Mouse (Mus musculus): ENCODE measurements around the gene Celsr3.

Celsr3 gene

DNA sequence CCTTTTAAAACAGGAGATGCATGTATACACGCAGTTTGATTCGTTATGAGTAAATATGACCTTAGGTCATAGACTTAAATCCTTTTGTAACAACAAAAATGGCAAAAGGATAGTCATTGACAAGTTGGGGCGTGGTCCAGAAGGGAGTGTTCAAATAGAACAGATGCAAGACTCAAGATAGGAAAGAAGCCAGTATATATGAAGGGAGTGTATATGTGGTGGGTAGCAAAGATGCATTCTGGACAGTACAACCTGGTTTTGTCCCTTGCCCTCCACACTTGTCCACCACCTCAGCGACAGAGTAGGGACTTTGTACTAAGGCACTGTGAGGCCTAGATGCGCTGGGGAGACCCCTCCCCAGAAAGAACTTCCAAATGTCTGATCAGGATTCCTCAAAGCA is 18.4 kb upstream of the Celsr3 start:
- no peak for DNase-seq

DNA sequence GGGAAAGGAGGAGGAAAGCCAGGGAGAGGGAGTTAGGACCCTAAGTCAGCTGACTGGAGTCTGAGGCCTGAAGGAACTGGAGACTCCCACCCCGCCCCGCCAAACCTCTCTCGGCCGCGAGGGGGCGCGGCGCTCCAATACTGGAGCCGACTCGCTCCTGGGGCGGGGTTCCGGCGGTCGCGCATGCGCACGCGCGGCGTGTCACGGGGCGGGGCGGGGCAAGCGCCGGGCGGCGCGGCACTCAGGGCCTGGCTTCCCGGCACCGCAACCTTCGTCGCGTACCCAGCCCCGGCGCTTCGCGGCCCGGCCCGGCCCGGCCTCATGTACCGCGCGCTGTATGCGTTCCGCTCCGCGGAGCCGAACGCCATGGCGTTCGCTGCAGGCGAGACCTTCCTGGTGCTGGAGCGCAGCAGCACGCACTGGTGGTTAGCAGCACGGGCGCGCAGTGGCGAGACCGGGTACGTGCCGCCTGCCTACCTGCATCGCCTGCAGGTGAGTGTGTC is 17.9 kb upstream of the Celsr3 start, which contains the start of gene Nckipsd:
TSS of gene Nckipsd (plus strand) at position 206 of the 503 bp plus-strand sequence.
- DNase-seq, result peak; percentile 98

DNA sequence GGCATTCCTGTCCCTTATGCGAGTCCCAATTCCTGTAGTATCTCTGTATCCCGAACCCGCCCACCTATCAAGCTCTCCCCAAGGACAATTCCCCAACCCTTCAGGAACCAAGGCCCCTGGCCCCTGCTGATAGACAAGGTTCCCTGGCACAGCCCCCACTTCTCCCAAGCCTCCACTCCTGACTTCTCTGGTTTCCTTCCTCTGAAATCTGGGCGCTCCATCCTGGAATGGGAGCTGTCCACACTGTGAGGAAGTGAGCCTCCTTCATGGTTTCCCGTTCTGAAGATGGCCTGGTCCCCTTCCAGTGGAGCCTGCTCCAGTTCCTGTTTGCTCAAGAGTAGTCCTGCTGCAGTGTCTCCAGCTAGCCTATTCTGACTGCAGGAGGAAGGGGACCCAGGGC is 16.9 kb upstream of the Celsr3 start:
- peak; percentile 62 for DNase-seq

DNA sequence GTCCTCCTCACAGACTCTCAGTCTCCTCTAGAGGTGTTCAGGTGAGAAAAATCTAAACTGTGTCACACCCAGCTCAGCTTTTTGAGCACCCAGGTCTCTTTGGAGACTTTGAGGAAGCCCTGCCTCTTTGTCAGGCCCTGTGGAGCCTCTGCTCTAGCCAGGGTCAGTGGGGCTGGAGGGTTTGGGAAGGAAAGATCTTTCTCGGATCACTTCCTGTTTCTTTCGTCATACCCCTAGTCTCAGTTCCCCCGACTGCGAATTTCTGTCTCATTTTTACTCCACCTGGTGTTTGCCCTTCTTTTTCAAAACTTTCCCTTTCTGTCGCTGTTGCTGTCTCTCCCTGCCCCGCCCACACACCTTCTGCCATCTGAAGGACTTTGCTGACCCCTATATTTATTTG is 16.4 kb upstream of the Celsr3 start:
- no peak for DNase-seq

DNA sequence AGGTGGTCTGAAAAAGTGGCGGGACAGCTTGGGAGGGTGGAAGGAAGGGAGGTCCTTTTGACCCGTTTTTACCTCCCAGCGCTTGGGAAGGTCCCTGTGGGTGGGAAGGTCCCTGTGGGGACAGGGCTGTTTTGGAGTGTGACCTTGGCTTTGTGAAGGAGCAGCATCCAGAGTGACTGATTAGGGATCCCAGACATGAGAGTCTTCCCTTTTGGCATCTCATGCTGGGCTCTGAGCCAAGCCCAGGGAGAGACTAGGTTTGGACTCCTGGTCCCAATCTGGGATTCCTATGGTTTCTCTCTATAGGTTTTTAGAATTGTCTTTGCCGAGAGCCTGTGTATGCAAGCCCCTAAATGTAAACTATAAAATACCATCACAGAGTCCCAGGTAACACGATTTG is 15.6 kb upstream of the Celsr3 start:
- no peak for DNase-seq

DNA sequence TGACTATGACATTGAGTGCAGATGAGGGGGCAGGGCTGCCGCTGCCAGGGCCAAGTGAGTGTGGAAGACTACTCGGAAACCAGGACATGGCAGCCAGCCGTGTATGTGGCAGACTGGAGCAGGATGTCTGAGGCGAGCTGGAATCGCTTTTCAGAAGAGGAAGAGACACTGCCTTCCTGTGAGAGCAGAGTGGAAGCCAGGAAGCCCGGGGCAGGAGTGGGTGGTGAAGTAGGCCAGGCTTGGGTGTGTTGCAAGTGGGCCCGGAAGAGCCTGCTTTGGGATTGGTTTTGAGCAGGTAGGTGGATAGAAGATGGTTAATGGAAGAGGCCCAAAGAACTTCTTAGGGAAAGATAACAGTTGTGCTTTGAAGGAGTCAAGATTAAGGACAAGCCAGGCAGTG is 10.6 kb upstream of the Celsr3 start:
- DNase-seq, result no peak

DNA sequence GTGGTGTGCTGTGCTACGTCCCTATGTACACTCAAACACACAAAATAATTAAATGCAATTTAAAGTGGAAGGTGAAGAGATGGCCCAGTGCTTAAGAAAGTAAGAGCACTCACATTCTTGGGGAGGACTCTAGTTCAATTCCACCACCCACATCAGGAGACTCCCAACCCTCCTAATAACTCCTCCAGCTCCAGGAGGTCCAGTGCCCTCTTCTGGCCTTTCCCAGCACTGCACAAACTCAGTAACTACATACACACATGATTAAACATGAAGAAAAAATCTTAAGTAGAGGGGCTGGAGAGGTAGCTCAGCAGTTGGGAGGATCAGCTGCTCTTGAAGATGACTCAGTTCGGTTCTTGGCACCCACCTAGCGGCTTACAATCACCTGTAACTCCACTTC is 6.6 kb upstream of the Celsr3 start:
- peak; percentile 80 for DNase-seq

DNA sequence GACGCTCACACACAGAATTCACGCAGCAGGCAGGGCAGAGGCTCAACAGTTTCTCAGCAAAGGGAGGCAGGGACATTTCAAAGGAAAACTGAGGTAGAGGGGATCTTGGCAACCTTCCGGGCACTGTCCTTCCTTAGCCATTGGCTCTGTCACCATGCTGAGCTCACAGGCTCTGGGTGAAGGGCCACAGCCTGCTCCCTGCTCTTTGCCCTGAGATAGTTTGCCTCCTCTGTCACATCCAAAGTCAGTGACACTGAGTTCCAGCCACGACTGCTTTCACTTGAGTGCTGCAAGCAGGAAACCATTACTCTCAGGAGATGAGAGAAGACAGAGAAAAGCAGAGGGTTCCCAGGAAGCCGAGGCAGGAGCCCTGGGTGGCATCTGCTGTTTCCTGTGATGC is 6.0 kb upstream of the Celsr3 start:
- DNase-seq, result no peak

DNA sequence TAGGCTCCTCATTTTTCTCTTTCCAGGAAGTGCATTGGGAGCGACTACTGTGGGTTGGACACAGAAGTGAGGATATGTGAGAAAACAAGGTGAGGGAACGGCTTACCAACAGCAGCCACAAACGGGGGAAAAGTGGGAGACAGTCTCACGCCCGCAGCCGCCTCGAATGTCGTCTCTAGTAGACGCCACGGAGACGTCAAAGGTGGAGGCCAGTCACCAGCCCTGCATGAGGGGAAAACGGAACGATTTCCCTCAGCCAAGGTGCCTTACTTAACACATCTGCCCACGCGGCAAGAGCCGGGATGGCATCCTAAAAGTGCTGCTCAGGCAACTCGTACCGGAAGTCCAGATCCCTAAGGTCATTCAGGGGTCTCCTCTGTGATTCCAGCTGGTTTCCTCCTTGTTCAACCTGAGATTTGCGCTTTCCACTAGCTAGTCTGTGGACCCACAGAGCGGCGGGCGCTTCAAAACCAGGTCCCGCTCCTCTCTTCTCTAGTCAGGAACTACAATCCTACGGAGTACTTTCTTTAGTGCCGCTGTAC is 1.9 kb upstream of the Celsr3 start:
- no peak for DNase-seq

DNA sequence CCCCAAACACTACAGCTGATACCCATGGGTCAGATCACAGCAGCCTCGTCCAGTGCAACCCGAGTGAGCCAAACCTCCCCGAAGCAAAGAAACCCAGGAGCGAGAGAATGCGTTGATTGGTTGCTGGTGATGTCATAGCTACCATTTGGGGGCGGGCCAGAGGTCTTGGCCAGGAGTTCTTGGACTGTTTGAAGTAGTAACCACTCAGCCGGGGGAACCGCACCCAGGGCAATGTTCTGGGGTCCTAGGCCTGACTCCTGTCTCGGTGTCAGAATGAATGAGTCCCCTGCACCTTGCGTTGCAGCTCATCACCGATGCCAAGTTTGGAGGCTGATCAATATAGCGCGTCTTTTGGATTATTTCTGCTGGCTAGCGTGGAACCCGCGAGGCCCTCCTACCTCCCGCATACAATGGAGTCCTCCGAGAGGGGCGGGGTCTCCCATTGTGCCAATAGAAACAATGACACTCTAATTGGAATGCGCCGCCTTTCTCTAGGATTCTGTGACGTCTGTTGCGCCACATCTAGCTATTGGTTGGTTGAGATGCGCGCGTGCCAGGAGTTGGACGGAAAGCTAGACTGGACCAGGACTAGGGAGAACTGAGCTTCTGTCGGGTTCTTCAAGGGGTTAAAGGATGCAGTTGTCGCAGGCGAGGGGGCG is 1.2 kb upstream of the Celsr3 start:
- no peak for DNase-seq

DNA sequence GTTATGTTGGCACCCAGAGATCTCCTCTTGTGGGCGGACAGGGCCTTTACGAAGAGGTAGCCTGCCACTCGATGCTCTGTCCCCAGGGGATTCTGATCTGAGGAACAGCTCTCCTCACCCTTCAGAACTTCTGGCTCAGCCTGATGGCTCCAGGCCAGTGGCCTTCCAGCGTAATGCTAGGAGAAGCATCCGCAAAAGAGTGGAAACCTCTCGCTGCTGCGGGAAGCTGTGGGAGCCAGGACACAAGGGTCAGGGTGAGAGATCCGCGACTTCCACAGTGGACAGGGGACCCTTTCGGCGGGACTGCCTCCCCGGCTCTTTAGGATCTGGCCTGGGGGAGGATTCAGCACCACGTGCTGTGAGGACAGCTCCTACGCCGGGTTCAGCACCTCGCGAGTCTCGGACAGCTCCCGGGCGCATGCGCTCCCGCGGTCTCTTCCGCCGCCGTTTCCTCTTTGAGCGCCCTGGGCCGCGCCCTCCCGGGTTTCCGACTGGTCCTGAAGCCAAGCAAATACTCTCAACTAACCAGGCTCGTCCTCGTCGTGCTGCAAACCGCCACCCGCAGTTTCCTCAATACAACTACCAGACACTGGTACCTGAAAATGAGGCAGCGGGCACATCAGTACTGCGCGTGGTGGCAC is 700 bp downstream of the Celsr3 start:
- peak; percentile 86 for DNase-seq

DNA sequence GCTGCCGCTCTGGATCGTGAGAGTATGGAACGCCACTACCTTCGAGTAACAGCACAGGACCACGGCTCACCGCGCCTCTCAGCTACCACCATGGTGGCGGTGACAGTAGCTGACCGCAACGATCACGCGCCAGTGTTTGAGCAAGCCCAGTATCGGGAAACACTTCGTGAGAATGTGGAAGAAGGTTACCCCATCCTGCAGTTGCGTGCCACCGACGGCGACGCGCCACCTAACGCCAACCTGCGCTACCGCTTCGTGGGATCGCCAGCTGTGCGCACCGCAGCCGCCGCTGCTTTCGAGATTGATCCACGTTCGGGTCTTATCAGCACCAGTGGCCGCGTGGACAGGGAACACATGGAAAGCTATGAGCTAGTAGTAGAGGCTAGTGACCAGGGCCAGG is 1.3 kb downstream of the Celsr3 start:
- no peak for DNase-seq

DNA sequence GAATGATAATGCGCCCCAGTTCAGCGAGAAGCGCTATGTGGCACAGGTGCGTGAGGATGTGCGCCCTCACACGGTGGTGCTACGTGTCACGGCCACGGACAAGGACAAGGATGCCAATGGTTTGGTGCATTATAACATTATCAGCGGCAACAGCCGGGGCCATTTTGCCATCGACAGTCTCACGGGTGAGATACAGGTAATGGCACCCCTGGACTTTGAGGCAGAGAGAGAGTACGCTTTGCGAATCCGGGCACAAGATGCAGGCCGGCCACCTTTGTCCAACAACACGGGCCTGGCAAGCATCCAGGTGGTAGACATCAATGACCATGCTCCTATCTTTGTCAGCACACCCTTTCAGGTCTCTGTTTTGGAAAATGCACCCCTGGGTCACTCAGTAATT is 1.8 kb downstream of the Celsr3 start:
- no peak for DNase-seq

DNA sequence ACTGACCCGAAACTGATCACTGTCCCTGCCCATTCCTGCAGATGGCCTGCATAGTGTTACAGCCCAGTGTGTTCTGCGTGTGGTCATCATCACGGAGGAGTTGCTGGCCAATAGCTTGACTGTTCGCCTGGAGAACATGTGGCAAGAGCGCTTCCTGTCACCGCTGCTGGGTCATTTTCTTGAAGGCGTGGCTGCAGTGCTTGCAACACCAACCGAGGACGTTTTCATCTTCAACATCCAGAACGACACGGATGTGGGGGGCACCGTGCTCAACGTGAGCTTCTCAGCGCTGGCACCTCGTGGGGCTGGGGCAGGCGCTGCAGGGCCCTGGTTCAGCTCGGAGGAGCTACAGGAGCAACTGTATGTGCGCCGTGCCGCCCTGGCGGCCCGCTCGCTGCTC is 5.5 kb downstream of the Celsr3 start:
- DNase-seq, result no peak

DNA sequence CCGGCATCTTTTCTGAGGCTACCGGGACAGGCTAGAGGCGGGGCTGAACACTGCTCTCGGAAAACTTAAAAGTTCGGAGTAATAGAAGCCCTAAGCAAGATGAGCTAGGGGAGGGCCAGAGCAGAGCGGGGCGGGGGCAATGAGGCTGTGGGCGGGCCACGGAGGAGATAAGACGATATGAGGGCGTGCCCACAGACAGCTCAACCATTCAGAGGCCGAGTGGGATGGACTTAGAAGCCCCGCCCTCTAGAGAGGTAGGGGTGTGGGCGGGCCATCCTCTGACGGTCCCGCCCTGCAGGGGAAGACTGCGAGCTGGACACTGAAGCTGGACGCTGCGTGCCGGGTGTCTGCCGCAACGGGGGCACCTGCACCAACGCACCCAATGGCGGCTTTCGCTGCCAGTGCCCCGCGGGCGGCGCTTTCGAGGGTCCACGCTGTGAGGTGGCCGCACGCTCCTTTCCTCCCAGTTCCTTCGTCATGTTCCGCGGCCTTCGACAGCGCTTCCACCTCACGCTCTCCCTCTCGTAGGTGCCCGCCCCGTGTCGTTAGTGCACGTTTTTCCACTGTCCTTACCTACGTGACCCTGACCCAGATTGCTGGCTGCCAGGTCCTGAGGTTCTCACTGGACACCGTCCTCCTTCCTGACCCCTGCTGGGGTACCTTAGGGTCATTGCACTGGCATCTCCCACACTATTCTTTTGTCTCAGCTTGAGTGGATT is 6.4 kb downstream of the Celsr3 start:
- peak; percentile 96 for DNase-seq

DNA sequence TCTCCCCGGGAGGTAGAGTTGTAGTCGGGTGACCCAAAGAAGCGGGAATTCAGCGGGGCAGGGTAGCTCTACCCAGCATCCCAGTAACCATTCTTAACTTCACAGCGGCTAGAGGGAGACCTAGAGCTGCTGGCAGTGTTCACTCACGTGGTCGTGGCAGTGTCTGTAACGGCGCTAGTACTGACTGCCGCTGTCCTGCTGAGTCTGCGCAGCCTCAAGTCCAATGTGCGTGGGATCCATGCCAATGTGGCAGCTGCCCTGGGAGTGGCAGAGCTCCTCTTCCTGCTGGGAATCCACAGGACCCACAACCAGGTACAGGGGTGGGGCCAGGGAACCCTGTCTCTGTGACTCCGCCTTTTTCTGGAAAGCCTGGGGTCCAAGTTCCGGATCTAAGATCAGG is 16.9 kb downstream of the Celsr3 start:
- peak; percentile 82 for DNase-seq

DNA sequence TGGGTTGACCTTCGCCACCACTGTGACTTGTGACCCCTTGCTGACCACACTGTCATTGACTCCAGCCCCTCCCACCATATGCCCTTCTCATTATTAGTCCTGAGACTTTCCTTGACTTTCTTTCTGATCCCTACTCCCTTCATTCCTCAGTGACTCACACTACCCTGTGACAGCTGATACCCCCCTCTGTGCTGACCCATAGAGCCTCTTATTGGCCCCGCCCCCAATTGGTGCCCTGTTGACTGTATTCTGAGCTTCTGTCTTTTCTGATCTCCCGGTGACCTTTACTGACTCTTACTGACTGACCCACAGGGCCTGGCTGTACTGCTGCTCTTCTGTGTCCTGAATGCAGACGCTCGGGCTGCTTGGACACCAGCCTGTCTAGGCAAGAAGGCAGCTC is 19.3 kb downstream of the Celsr3 start:
- no peak for DNase-seq

DNA sequence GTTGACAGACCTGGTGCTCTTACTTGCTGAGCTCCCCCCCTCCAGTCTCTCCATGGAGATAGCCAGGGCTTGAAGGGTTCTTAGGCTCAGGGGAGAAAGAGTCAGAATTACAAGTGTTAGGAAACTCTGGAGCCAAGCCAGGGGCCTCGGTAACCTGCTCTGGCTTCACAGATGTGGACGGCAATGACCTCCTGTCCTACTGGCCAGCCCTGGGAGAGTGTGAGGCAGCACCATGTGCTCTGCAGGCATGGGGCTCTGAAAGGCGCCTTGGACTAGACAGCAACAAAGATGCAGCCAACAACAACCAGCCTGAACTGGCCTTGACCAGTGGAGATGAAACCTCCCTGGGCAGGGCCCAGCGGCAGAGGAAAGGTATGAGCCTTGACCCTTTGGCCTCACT is 21.3 kb downstream of the Celsr3 start:
- peak; percentile 34 for DNase-seq

DNA sequence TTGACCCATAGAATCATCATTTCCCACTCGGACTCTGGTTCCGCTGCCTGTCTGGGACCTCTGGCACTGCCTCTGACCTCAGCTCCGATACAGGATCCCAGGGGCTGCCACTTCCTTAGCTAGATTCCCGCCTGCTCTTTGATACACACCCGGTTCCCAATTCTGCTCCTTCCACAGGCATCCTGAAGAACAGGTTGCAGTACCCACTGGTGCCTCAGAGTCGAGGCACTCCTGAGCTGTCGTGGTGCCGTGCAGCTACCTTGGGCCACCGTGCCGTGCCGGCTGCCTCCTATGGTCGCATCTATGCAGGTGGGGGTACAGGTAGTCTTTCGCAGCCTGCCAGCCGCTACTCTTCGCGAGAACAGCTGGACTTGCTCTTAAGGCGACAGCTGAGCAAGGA is 22.3 kb downstream of the Celsr3 start:
- DNase-seq, result no peak

DNA sequence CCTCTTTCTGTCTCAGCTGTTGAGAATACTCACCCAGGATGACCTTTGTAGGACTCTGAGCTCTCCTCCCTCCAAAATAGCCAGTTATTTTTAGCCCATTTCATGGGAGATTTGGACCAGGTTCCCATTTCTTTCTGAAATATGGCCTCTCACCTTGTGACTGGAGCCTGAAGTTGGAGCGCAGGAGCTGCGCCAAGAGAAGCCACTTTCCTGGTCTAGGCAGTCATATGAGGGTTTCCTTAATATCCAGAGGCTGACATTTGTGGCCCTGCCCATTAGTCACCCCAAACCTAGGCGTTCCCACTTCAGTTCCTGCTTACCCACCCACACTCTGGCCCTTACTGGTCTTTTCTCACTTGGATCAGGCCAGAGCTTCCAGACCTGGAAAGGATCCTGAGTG is 26.9 kb downstream of the Celsr3 start, which contains the start of gene Slc26a6:
TSS of gene Slc26a6 (plus strand) at position 308 of the 400 bp plus-strand sequence.
- no peak for DNase-seq

DNA sequence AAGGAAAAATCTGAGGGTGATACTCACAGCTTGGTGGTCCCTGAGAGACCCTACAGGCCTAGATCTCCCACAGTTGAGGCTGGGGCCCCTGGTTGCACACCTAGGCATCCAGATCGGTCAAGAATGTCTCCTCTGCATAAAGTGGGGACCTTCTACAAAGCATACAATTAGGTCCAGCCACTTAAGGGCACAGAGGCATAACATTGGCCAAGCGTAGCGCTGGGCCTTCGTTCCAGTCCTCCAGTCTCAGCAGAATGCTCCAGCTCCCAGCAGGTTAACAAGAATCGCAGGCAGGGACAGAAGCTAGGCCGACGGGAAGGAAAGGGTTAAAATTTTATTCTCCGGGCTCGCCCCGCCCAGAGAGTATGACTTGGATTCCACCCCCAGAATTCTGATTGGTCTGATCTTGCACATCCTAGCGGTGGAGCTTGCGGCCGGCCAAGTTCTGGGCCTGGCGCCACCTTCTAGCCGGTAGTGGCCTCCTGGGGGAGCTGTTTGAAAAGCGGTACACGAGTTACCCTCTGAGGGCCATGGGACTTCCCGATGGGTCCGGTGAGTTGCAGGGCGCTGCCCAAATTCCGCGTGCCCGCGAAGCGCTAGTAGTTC is 27.6 kb downstream of the Celsr3 start:
- peak; percentile 93 for DNase-seq

DNA sequence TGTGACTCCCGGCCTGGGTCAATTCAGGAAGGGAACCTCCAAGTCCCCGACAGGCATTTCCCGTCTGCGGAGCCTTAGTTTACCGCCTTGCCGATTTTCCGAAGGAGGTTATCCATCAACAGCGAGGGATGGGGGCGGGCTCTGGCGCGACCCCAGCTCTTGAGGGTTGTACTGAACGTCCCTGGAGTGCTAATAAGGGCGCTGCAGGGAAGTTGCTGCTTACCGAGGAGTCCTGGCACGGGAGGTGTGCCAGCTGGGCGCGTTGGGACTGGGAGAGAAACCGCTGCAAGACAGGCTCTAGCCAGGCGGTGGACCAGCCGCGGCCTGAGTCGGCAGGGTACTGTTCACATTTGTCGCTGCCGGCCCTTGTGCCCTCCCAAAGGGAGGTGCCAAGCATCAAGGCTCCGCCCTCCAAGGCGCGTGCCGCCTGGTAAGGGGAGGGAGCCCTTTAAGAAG is 28.1 kb downstream of the Celsr3 start:
- DNase-seq, result peak; percentile 91

DNA sequence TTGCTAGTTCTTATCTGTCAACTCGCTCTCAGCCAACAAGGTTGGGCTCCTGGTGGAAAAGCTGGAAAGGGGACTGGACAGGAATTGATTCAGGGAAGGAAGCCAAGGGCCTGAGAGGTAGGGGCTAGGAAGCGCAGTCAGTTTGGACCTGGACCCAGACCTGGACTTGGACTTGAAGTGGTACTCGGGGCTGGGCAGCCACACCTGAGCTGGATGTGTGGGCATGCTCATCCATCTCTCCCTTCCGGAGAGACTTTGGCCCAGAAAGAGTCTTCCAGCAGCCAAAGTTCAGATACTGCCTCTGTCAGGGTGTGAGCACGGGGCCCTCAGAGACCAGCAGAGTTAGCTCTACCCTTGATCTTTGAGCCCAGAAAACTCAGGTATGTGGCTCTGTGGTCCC is 29.2 kb downstream of the Celsr3 start:
- peak; percentile 34 for DNase-seq

Data from kidney, postnatal 10 days (tissue).